Mouse (Mus musculus): ENCODE measurements around the gene Gm2012. TPM values are rescaled to one million over a fixed set of nuclear protein-coding genes. Genes with fewer than 3 reads are reported as not detected.
"Not testable (repeated sequence)": the region's sequence is repeated elsewhere in the genome, so short reads cannot be mapped to it uniquely, and the experiment has no call there.

Gm2012 gene
- total RNA-seq (2021) = not detected
- long read RNA-seq = 0 reads

DNA sequence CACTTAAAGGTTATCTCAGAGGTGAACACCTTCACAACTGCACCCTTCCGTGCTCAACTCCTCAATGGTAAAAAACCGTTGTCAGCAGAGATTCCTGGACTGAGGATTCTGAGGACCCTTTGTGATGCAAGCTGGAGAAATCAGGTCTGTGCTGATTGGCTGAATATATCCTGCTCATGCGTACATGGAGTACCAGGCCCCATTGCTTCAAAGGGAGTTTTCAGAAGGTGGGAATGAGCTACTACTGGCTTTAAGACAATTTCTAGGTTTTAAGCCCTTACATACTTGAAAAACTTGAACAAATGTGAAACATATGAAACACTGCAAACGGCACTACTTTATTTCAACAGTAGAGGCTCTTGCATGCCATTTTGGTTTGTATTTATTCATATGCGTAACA, at the start of gene Gm2012:
Gene Gm2012, minus strand, starts transcription at position 101 of the 400 bp plus-strand sequence.
- not testable (repeated sequence) for DNase-seq (ENCODE audit: low spot score in 2 of 2)

- not testable (repeated sequence) for DNase-seq (ENCODE audit: low spot score in 2 of 2)
Observed at GRCm38 (mm10) chrX:26159146-26159545, 72.0 kb downstream of the Gm2012 start.

Small RNA genes lying within 50 kb of the gene (microRNA-seq; reads per million reads assigned to microRNA genes)
- gene Gm26302 = 0 reads per million in 2 experiments

Other genes starting within 250 kb of the Gm2012 start
- not detected for gene Gm5168, start 180.3 kb downstream of the Gm2012 start, total RNA-seq (2021)
- gene Gm2030, start 78.7 kb upstream of the Gm2012 start, total RNA-seq (2021) = not detected